Mouse (Mus musculus) neural tube, embryonic 11.5 days (tissue): Measurements from ENCODE around the gene Gfer. TPM values are rescaled to one million over a fixed set of nuclear protein-coding genes. Genes with fewer than 3 reads are reported as not detected.
"Not testable (repeated sequence)": the region's sequence is repeated elsewhere in the genome, so short reads cannot be mapped to it uniquely, and the experiment has no call there.

Experiments used
- ATAC-seq: fragments of 200-750 bp; cut with Nextera tagmentation; 2 replicates; pipeline ENCODE4 v1.8.0; 2017; ENCODE audit warnings: moderate number of reproducible peaks, mild to moderate bottlenecking, moderate TSS enrichment, moderate library complexity; ENCODE audit not compliant: insufficient read depth, low FRiP score, low TSS enrichment
- DNase-seq: peaks from one replicate; pipeline ENCODE4 v3.0.0-alpha.2; 2015; ENCODE audit warnings: low spot score
- H3K27ac ChIP-seq: fragments of 300-500 bp; sonication (generic); 2 replicates; pipeline ENCODE4 v1.5.1; 2014; ENCODE audit warnings: low read depth, mild to moderate bottlenecking, low read length
- H3K27me3 ChIP-seq: fragments of 300-500 bp; sonication (generic); 2 replicates; pipeline ENCODE4 v1.6.1; 2014; ENCODE audit warnings: mild to moderate bottlenecking, low read length, mixed read lengths; ENCODE audit not compliant: control insufficient read depth, insufficient read depth
- H3K36me3 ChIP-seq: fragments of 300-500 bp; sonication (generic); 2 replicates; pipeline ENCODE4 v1.6.1; 2014; ENCODE audit warnings: mild to moderate bottlenecking, low read length, moderate library complexity, mixed read lengths; ENCODE audit not compliant: control insufficient read depth, insufficient read depth
- H3K4me1 ChIP-seq: fragments of 300-500 bp; sonication (generic); 2 replicates; pipeline ENCODE4 v1.6.1; 2014; ENCODE audit warnings: low read length, mixed read lengths; ENCODE audit not compliant: control insufficient read depth, insufficient read depth
- H3K4me2 ChIP-seq: fragments of 300-500 bp; sonication (generic); 2 replicates; pipeline ENCODE4 v1.6.1; 2014; ENCODE audit warnings: low read depth, mild to moderate bottlenecking, moderate library complexity
- H3K4me3 ChIP-seq: fragments of 300-500 bp; sonication (generic); 2 replicates; pipeline ENCODE4 v1.5.1; 2014; ENCODE audit warnings: low read depth, low read length
- H3K9ac ChIP-seq: fragments of 300-500 bp; sonication (generic); 2 replicates; pipeline ENCODE4 v1.6.1; 2014; ENCODE audit warnings: mild to moderate bottlenecking, low read length
- H3K9me3 ChIP-seq: fragments of 300-500 bp; sonication (generic); 2 replicates; pipeline ENCODE4 v1.6.1; 2016; ENCODE audit warnings: low read length; ENCODE audit not compliant: control insufficient read depth
- WGBS: fragments of 180-500 bp; shearing (Covaris S2); extraction: QIAGEN DNeasy Blood & Tissue Kit; methylation state at CpG from one replicate; pipeline ENCODE4 v1.1.7; 2014; 5-methylcytosine and 5-hydroxymethylcytosine counted together
- polyA plus RNA-seq: library from polyadenylated mRNA; unstranded; fragments of >200 nt; fragmentation: Nextera tagmentation; extraction: Ambion mirVana; gene quantifications from 2 replicates; pipeline ENCODE4 v1.2.1, GENCODE M21; 2014

Gfer gene
- polyA plus RNA-seq, 1 experiment from 2014 or later, result 53.0 TPM

DNA sequence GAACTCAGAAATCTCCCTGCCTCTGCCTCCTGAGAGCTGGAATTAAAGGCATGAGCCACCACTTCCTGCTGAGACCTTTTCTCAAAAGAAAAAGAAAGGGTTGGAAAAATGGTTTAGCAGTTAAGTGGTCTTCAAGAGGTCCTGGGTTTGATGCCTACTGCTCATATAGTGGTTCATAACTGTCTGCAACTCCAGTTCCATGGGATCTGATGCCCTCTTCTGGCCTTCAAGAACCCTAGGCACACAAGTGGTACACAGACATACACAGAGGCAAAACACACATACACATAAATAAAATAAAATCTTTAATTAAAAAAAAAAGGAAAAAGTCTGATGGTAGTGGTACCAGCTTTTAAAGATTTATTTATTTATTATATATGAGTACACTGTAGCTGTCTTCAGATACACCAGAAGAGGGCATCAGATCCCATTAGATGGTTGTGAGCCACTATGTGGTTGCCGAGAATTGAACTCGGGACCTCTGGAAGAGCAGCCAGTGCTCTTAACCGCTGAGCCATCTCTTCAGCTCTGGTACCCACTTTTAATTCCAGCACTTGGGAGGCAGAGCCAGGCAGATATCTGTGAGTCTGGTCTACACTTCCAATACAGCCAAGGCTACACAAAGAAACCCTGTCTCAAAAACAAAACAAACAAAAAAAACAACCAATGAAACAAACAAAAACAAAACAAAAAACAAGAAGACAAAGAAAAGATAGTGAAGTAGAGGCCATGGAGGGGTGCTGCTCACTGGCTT lies 29.9 kb upstream of the Gfer start:
- Histone ChIP-seq H3K4me1 (peaks cover 8% of the 10 kb centered on the region), H3K9me3 (no peaks in the 10 kb centered on the region), H3K36me3 (peaks cover 6% of the 10 kb centered on the region; the same call in 1 of the 2 replicates), H3K4me2 (no peak overlapping the region), H3K4me3 (no peak overlapping the region), H3K27me3 (no peaks in the 10 kb centered on the region), H3K27ac (no peak overlapping the region), H3K9ac (no peak overlapping the region)
- DNase-seq, result no peak
- 69% methylated on average over 3 of the region's 3 CpGs for WGBS
- no peak for ATAC-seq

DNA sequence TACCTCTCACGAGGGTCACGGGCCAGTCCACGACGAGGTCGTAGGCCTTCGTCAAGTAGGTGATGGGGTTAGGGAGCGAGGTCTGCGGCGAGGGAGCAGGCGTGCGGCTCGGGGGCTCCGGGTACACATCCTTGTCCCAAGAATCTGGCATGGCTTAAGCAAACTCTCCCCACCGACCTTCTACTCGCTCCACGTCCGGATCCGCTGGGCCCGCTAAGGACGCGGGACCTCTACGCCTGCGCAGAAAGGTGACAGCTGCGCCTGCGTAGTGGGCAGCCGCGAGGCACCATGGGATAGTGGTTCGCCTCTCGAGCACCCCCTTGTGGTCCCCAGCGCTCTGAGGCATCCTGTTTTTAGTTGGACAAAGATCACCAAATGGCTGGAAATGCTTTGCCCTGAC lies 28.2 kb upstream of the Gfer start, which contains the start of gene Ndufb10:
Ndufb10 (minus strand) TSS at position 295 of the 400 bp plus-strand sequence.
- Histone ChIP-seq H3K9ac (peak within 1 kb of the TSS; percentile 81), H3K4me1 (peaks cover 10% of the 10 kb centered on the region), H3K27ac (peak within 1 kb of the TSS; percentile 54; the same call in 1 of the 2 replicates), H3K4me2 (peak within 1 kb of the TSS; percentile 86), H3K27me3 (no peaks in the 10 kb centered on the region), H3K36me3 (peaks cover 6% of the 10 kb centered on the region; the same call in 1 of the 2 replicates), H3K4me3 (peak within 1 kb of the TSS; percentile 81), H3K9me3 (no peaks in the 10 kb centered on the region)
- WGBS, result 0% methylated on average over 30 of the region's 30 CpGs
- DNase-seq, result peak; percentile 97
- ATAC-seq, result peak; percentile 59

DNA sequence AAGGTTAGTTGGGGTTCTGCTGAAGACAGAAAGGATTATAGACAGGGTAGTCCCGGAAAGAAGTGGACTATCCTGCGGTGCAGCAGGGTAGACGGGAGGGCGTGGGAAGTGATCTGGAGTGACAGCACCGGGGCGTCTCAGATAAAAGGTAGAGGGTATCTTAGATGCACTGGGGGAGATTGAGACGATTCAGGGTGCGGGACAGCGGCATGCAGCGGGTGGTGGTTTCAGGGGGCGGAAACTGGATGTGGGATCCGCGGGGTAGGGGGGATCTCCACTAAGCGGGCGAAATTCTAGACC lies 27.9 kb upstream of the Gfer start:
- DNase-seq, result no peak
- H3K4me1 ChIP-seq, result peaks cover 10% of the 10 kb centered on the region
- peaks cover 6% of the 10 kb centered on the region; the same call in 1 of the 2 replicates for H3K36me3 ChIP-seq
- peak overlapping the region; percentile 44; the same call in 1 of the 2 replicates for H3K27ac ChIP-seq
- under 1% methylated on average over 15 of the region's 15 CpGs for WGBS
- peak overlapping the region; percentile 81 for H3K9ac ChIP-seq
- peak overlapping the region; percentile 81 for H3K4me3 ChIP-seq
- peak; percentile 5; the same call in 1 of the 2 replicates for ATAC-seq
- H3K9me3 ChIP-seq, result no peaks in the 10 kb centered on the region
- H3K4me2 ChIP-seq, result peak overlapping the region; percentile 86
- H3K27me3 ChIP-seq, result no peaks in the 10 kb centered on the region

DNA sequence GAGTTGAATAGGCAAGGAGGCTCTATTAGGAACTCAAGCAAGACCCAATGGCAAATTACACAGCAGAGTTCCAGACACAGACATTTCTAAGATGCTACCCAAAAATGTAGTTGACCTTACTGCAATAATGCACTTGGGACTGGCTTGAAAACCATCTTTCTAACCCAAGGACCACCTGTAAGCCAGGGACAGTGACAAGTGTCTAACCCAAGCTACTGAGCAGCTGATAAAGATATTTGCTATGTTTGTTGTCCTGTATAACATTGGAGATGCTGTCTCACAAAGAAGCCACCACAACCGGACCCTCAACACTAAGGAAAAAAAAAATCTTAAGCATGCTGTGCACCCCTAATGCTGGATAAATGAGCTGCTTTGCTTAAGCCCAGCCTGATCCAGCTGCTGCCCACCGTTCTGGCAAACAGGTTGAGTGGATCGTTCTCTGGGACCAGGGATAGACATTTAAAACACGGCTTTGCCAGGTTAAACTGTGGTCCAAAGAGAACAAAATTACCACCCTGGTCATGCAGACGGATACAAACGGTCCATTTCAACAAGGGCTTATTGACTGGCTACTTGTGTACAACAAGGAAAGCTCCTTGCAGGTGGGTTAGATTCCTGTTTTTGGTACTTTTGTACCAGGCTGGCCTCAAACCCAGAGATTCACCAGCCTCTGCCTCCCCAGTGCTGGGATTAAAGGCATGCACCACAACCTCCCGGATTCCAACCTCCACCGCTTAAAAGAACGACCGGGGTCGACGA lies 27.3 kb upstream of the Gfer start:
- WGBS, result 5% methylated on average over 12 of the region's 12 CpGs
- Histone ChIP-seq H3K9me3 (no peaks in the 10 kb centered on the region), H3K4me1 (peaks cover 10% of the 10 kb centered on the region), H3K27me3 (no peaks in the 10 kb centered on the region), H3K9ac (peak overlapping the region; percentile 81), H3K4me3 (peak overlapping the region; percentile 81), H3K4me2 (peak overlapping the region; percentile 86), H3K27ac (peak overlapping the region; percentile 44; the same call in 1 of the 2 replicates), H3K36me3 (peaks cover 6% of the 10 kb centered on the region; the same call in 1 of the 2 replicates)
- DNase-seq (no peak), ATAC-seq (no peak)

DNA sequence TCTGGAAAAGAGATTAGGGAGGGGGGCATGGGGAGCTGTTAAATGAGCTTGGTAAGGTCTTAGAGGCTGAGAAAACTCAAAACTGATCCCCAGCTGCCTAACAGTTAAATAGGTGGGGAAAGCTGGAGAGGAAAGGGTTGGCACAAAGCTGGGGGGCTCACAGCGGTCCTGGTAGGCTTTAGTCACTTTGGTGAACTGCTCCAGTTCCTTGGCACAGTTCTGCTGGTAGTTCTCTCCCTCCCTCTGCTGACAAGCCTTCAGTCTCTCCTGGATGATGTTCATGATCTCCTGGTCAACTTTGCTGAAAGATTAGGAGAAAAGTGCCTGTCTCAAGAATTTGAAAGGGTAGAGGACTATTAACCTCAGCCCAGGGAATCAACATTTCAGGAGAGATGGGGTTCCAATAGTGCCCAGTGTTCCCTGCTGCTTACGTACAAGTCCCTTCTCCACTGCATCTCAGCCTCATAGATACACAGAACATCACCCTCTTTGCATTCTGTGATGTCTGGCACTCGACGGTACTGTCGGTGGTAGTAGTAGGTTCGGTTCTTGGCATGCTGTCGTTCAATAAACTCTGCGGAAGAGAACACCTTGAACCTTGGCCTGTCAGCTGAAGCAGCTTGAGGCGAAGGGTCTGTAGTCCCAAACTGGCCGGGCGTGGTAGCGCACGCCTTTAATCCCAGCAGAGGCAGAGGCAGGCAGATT lies 26.4 kb upstream of the Gfer start:
- peak overlapping the region; percentile 15 for H3K4me3 ChIP-seq
- peaks cover 10% of the 10 kb centered on the region for H3K4me1 ChIP-seq
- H3K27ac ChIP-seq, result no peak overlapping the region
- H3K9ac ChIP-seq, result no peak overlapping the region
- 38% methylated on average over 13 of the region's 13 CpGs for WGBS
- peak overlapping the region; percentile 24; the same call in 1 of the 2 replicates for H3K4me2 ChIP-seq
- H3K36me3 ChIP-seq, result peaks cover 6% of the 10 kb centered on the region; the same call in 1 of the 2 replicates
- no peaks in the 10 kb centered on the region for H3K9me3 ChIP-seq
- no peak for DNase-seq
- ATAC-seq, result no peak
- H3K27me3 ChIP-seq, result no peaks in the 10 kb centered on the region

DNA sequence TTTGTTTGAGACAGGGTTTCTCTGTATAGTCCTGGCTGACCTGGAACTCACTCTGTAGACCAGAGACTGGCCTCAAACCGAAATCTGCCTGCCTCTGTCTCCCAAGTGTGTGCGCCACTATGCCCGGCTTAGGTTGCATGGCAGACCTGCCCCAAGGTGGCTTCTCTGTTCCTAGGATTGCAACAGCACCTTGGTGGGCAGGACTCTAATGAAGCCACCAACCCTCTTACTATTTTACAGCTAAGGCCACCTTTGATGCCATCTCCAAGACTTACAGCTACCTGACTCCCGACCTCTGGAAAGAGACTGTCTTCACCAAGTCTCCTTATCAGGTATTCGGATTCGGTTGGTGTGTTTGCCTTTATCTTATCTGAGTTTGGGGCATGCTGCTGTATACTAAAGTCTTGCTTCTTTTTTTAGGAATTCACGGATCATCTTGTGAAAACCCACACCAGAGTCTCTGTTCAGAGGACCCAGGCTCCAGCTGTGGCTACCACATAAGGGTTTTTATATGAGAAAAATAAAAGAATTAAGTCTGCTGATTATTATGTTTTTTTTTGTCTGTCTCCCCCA lies 25.5 kb upstream of the Gfer start:
- H3K9ac ChIP-seq, result peak overlapping the region; percentile 15; the same call in 1 of the 2 replicates
- DNase-seq, H3K27ac ChIP-seq, H3K9me3 ChIP-seq, H3K36me3 ChIP-seq, H3K27me3 ChIP-seq, ATAC-seq: not testable (repeated sequence)
- peak overlapping the region; percentile 74 for H3K4me3 ChIP-seq
- H3K4me1 ChIP-seq, result peaks cover 10% of the 10 kb centered on the region
- H3K4me2 ChIP-seq, result peak overlapping the region; percentile 84
- WGBS, result 65% methylated on average over 7 of the region's 7 CpGs

DNA sequence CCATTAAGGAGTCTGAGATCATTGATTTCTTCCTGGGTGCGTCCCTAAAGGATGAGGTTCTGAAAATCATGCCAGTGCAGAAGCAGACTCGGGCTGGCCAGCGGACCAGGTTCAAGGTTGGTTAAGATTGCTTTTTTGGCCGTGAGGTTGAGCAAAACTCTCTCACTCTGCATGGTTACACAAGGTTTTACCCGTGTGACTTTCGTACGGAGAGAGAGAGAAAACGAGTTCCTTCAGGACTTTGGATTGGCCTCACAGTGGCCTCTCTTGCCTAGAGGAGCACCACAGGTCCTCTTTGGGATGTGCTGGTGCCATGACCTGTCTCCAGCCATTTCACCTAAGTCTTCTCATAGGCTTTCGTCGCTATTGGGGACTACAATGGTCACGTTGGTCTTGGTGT lies 24.7 kb upstream of the Gfer start:
- H3K4me3 ChIP-seq, result peak overlapping the region; percentile 74
- ATAC-seq, H3K27ac ChIP-seq, H3K9me3 ChIP-seq, DNase-seq, H3K27me3 ChIP-seq: not testable (repeated sequence)
- peak overlapping the region; percentile 84 for H3K4me2 ChIP-seq
- H3K4me1 ChIP-seq, result peaks cover 10% of the 10 kb centered on the region
- WGBS, result 1% methylated on average over 11 of the region's 11 CpGs
- peak overlapping the region; percentile 90 for H3K9ac ChIP-seq
- H3K36me3 ChIP-seq, result peaks cover 10% of the 10 kb centered on the region
